Mouse (Mus musculus) adipocyte (in vitro differentiated cells): Measurements from ENCODE around the gene Wdr18.

Experiments
- DNase-seq: peaks from one replicate; pipeline ENCODE4 v3.0.0-alpha.2; 2016; ENCODE audit warnings: low spot score

Wdr18 gene

DNA sequence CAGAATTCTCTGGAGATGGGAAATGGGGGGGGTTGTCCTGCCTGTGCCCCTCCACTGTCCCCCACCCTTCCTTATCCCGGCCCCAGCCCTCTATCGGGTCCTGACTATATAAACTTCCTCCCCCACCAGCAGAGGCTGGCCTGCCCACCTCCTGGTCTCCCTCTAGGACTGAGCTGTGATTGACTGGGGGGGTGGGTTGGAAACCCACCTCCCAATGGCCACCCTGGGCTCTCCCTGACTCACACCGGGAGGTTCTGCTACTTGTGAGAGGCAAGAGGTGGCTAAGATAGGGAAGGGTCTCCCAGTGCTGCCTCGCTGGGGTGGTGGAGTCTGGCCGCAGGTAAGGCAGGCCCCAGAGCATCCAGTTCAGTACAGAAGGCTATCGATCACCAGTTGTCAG is 12.4 kb upstream of the Wdr18 start:
- DNase-seq = no peak

DNA sequence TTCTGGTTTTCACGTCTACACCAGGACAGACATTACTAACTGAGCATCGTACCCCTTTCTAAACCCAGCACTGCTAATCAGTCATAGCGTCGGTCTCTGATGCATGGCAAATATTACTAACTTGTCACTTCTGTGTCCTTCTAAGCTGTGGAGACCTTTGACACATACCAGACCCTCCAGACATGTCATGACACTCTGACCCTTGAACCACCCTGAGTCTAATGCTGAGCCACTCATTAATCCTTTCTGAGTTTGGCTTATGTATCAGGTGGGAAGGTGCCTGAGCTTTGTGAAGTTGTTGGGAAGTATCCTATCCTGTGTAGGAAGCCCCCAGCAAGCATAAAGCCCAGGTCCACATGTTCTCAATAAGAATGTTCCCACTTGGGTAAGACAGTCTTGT is 10.1 kb upstream of the Wdr18 start:
- DNase-seq = no peak

DNA sequence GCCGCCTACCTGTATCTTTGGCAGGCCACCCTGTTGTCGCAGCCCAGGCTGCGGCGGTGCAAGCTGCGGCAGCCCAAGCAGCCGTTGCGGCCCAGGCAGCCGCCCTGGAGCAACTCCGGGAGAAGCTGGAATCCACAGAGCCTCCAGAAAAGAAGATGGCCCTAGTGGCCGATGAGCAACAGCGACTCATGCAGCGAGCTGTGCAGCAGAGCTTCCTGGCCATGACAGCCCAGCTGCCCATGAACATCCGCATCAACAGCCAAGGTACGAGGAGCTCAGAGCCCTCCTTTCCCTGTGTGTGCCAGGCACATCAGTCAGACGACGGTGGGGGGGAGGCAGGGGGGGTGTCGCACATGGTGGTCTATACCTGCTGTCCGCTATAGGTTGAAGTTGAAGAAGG is 9.3 kb upstream of the Wdr18 start:
- no peak for DNase-seq

GRCm38 (mm10) chr10:79953946-79954345 is 6.0 kb upstream of the Wdr18 start:
- DNase-seq = peak; percentile 31

DNA sequence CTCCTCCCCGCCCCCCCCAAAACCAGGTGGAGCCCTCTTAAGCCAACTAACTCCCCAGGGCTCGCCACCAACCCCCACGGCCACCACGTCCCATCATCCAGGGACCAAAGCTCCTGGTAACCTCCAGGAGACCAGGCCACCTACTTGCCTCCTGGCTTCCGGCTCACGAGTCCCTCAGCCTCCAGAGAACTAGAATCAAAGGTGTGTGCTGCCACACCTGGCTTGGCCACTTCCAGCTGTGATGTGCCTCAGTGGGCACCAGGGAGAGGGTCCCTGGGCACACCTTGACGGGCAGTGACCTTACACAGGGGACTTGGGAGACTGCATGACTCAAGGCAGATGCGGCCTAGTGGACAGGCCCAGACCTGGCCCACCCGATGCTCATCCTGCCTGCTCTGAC is 4.3 kb upstream of the Wdr18 start:
- no peak for DNase-seq

GRCm38 (mm10) chr10:79956643-79957154 is 3.3 kb upstream of the Wdr18 start:
- no peak for DNase-seq

GRCm38 (mm10) chr10:79958140-79958816 is 1.7 kb upstream of the Wdr18 start:
- peak; percentile 86 for DNase-seq

- DNase-seq = peak; percentile 50
Observed at GRCm38 (mm10) chr10:79959412-79959811, 540 bp upstream of the Wdr18 start.

GRCm38 (mm10) chr10:79960671-79961294 is 831 bp downstream of the Wdr18 start:
- DNase-seq = no peak

- DNase-seq = no peak
Observed at GRCm38 (mm10) chr10:79964727-79965126, 4.8 kb downstream of the Wdr18 start.

- DNase-seq = no peak
Observed at GRCm38 (mm10) chr10:79965325-79965724, 5.4 kb downstream of the Wdr18 start.

- DNase-seq = peak; percentile 51
Observed at GRCm38 (mm10) chr10:79966886-79967400, 7.0 kb downstream of the Wdr18 start.

DNA sequence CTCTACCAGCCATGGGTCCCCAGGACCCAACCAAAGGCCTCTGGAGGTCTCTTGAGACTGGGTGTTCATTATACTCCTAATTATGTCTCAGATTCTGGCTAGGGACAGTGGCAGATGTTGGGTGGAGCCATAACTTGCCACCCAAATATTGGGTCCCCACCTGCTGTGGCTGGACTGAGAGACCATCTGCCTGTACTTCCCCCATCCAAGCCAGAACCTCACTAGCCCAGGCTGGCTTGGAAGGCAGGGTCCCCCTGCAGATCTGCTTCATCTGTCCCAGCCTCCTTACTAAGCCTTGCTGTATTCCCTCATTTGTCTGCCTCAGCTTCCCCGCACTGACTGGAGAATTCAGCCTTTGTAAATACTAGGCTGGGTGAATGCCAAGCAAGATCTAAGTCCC is 8.2 kb downstream of the Wdr18 start:
- no peak for DNase-seq

- peak; percentile 59 for DNase-seq
Observed at GRCm38 (mm10) chr10:79969124-79969568, 9.2 kb downstream of the Wdr18 start.

DNA sequence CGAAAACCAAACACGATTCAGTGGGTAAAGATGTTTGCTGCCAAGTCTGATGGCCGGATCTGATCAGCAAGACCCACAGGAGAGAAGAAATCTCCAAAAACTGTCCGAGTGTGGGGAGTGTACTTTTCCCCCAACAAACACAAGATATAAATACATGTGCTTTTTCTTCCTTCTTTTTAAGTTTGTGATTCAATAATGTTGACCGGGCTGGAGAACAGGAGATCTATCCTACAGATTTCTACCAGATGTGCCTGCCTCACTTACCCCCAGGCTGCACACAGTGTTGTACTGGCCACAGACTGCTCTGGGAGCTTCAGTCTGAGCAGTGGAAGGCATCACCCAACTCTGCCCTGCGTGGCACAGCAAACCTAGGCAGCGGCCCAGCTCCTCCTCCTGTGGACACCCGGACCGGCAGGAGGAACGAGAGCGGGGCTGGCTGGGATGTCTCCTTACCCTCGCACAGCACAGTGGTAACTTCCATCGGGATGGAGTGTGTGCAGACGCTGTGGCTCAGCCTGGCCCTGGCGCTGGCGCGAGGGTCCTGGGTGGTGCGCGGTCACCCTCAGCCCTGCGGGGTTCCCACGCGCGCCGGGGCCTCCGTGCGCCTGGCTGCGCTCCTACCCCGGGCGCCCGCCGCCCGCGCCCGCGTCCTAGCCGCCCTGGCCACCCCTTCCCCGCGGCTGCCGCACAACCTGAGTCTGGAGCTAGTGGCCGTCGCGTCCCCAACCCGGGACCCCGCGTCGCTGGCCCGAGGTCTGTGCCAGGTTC is 10.6 kb downstream of the Wdr18 start, which contains the start of gene Grin3b:
Grin3b (plus strand) TSS at position 301 of the 768 bp plus-strand sequence.
- DNase-seq = no peak

GRCm38 (mm10) chr10:79971183-79971497 is 11.2 kb downstream of the Wdr18 start:
- DNase-seq = no peak

GRCm38 (mm10) chr10:79972831-79973230 is 12.9 kb downstream of the Wdr18 start:
- DNase-seq = no peak

DNA sequence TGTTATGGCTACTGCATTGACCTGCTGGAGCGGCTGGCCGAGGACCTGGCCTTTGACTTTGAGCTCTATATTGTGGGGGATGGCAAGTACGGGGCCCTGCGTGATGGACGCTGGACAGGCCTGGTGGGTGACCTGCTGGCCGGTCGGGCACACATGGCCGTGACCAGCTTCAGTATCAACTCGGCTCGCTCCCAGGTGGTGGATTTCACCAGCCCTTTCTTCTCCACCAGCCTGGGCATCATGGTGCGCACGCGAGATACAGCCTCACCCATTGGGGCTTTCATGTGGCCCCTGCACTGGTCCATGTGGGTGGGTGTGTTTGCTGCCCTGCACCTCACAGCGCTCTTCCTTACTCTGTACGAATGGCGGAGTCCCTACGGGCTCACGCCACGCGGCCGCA is 14.1 kb downstream of the Wdr18 start:
- no peak for DNase-seq

DNA sequence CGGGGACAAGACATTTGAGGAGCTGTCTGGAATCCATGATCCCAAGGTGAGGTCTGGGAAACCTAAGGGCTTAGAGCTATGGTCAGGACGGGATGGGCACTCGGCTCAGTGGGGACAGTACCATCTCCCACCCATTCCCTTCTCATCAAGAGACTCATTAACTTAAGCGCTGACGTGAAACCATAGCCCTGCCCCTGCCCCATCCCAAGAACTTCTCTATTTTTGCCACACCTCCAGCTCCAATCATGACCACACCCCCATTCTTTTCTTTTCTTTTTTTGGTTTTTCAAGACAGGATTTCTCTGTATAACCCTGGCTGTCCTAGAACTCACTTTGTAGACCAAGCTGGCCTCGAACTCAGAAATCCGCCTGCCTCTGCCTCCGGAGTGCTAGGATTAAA is 14.7 kb downstream of the Wdr18 start:
- DNase-seq = no peak

- DNase-seq = no peak
Observed at GRCm38 (mm10) chr10:79976071-79976721, 16.2 kb downstream of the Wdr18 start.

DNA sequence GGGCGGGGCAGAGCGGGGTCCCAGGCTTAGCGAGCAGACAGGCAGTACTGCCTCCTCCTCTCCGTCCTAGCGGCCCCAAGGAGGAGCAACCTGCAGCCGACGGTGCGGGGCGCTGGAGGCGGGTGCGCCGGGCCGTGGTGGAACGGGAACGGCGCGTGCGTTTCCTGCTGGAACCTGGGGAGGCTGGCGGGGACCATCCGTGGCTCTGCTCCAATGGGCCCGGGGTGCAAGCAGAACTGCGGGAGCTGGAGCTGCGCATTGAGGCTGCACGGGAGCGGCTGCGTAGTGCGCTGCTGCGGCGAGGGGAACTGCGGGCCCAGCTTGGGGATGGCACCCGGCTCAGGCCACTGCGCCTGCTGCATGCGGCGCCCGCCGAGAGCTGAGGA is 16.8 kb downstream of the Wdr18 start:
- DNase-seq = no peak

DNA sequence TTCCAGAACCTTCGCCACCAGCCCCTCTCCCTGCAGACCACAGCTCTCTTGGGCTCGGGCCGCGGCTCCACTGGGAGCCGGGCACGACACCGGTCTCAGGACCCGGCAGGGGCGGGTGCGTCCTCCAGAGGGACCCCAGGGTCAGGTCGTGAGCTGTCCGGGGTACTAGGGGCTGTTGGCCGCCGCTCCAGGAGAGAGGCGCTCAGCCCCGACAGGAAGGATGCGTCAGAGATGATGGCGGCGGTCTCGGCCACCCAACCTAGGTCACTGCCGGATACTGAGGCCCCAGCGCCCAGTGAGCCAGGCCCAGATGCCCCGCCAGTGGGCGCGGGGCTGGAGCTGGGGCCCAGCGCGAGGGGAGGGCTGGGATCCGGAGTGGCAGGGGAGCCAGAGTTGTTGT is 17.4 kb downstream of the Wdr18 start:
- DNase-seq = no peak
